Mouse (Mus musculus) CH12F3 (cell line): Measurements from ENCODE around the gene Parp2.
"Not testable (repeated sequence)": the region's sequence is repeated elsewhere in the genome, so short reads cannot be mapped to it uniquely, and the experiment has no call there.

ENCODE experiments used
- in situ Hi-C: fragments of 300-500 bp; cut with MboI; formaldehyde crosslinking; loops from 2 replicates; pipeline ENCODE4 v1.14.3; 2020; ENCODE audit warnings: low sequenced_read_pairs

Parp2 gene

DNA sequence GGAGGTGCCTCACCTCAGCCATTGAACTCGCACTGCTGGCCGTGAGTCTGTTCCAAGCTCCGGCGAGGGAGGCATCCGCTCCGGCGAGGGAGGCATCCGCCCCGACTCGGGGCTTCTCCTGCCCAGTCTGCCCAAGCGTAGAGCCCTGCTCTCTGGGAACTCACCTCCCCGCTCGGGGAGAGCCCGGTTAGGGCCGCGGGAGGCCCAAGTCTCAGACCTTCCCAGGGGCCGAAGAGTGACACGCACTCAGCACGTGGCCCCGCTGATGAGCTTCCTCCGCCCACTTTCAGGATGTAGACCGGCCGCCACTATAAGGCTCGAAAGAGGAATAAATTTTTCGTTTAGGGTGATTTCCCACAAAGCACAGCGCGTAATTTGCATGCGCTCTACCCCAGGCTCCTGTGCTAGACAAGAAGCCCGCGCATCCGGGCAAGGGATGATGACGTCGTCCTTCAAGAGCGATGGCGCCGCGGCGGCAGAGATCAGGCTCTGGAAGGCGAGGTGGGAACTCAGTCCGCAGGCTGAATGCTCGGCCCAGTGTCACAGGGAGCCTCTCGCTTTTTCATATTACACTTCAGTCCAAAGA lies at the start of gene Parp2, which contains the start of gene Ccnb1ip1:
Gene Parp2, plus strand, starts transcription at position 355 of the 586 bp plus-strand sequence.
Gene Ccnb1ip1, minus strand, starts transcription at position 246 of the 586 bp plus-strand sequence.
- in situ Hi-C loops, result no loop called here

DNA sequence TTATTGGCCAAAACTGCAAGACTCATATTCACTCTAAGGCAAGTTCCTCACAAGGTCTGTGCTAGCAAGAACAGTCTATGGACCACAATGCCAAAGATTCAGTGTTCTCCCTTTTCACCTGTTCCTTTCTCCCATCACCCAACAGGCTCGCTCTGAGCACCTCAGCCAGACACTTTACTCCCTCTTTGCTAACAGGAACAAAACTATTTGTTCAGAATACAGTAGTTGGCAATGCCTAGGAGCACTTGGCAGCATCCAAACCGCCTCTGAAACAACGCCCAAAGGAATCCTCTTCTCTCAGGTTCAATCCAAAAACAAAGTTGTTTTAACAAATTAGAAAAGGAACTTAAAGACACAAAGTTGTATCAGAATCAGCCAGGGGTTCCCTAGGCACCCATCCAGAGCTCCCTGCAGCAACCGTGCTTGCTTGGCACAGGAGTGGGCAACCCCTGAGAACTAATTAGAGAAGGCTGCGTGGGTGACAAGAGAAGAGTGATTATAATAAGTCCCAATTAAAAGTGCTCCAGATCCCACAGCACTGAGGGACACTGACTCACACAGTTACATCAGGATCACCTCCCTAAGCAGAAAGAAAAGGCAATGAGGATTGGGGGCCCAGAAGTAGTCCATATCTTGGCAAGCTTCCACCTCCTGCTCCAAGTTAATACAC lies 49.1 kb upstream of the Parp2 start:
- in situ Hi-C loops, result no loop called here

DNA sequence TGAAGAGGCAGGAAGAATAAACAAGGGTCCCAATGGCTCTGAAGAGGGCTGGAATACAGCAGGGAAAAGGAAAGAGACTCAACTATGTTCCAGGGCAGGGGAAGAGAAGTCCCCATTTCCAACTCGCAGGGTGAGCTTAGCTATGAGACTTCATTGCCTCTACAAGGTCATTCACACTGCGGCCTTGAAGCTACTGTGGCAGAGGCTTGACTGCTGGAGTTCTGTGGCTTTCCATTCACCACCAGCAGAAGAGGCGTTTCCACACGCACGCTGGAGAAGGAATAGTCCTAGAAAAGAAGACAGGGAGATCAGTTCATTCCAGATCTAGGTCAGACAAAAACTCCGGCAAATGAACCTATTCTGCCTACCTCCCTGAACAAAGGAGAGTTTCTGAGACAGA lies 41.9 kb upstream of the Parp2 start:
- in situ Hi-C loops, result no loop called here

DNA sequence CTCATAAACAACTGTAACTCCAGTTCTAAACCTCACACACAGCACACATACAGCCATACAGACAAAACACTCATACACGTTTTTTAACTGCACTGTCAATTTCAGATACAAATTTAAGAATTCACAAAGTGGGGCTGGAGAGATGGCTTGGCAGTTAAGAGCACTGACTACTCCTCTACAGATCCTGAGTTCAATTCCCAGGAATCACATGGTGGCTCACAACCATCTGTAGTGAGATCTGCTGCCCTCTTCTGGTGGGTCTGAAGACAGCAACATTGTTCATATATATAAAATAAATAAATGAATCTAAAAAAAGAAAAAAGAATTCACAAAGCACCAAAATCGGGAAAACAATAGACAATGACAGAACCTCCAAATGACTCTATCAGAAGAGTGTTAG lies 36.3 kb upstream of the Parp2 start:
- in situ Hi-C loops, result no loop called here

DNA sequence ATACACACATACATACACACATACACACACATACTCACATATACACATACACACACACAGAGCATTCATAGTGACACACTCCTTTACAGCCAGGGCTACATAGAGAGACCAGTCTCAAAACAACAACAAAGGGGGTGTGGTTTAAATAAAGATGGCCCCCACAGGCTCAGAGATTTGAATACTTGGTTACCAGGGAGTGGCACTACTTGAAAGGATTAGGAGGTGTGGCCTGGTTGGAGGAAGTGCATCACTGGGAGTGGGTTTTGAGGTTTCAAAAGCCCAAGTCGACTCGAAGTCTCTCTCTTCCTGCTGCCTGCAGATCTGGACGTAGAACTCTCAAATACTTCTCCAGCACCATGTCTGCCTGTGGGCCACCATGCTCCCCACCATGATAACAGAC lies 25.5 kb upstream of the Parp2 start:
- in situ Hi-C loops, result no loop called here

DNA sequence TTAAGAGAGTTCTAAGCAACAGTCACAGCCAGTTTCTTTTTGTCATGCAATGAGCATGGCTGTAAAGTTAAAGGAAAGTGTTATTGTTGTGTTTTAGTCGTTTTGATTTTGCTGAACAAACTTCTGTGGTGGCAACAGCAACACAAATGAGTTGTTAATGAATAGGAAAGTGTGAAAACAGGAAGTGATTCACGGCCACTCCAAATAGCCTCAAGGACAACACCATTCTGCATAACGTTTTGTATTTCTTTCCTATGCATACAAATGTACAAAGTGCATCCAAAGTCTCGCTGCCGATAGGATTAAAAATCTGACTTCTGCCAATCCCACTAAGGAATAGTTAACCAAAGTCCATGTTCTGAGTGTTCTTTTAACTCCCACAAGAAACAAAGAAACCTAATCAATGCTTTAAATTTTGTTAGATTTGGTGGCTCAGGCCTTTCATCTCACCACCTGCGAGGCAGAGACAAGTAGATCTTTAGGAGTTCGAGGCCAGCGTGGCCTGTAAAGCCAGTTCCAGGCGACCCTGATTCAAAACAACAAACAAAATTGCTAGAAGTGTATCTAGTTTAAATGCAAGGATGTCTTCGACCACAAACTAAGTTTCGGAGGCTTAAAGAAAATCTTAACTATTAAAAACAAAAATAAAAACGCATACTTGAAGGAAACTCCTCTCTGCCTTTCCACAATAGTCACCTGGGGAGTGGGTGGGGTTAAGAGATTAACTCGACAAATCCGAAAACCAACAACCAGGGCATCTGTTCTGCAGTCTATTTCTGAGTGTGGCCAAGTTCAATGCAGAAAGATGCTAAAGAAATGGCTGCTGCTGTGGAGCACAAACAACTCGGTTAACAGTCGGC lies 23.0 kb upstream of the Parp2 start:
- in situ Hi-C loops, result no loop called here

DNA sequence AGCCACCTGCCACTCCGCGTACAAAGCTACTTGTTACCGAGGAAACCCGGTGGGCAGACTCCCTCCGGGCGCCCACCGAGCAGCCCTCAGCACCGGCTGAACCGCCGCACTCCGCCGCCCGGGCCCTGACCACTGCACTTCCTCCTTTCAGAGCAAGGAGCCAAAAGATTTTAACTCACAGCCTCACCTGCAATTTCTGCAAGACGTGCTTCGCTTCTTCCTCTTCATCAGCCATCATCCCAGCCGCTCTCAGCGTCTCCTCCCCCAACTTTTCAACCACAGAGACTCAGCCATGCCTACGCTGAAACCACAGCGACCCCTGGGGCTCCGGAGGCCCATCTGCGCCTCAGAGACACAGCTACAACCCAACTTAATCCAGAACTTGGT lies 22.4 kb upstream of the Parp2 start, which contains the start of gene Ttc5:
Gene Ttc5, minus strand, starts transcription at position 269 of the 387 bp plus-strand sequence.
- in situ Hi-C loops, result no loop called here

DNA sequence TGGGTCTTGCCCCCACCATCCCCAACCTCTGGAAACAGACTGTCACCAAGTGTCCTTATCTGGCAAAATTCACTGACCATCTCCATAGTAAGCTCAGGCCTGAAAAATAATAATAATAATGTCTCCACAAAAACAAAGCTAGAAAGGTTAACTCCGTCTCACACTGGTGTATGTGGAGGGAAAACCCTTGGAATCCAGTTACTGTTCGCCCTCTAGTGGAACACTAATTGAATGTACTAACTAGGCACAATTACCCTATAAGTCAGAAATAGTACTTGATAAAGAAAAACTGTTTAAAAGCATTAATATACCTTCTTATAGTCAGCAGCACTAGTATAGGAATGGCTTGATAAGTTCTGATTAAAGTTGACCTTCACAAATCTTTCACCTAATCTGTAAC lies 19.5 kb upstream of the Parp2 start:
- in situ Hi-C loops, result no loop called here

DNA sequence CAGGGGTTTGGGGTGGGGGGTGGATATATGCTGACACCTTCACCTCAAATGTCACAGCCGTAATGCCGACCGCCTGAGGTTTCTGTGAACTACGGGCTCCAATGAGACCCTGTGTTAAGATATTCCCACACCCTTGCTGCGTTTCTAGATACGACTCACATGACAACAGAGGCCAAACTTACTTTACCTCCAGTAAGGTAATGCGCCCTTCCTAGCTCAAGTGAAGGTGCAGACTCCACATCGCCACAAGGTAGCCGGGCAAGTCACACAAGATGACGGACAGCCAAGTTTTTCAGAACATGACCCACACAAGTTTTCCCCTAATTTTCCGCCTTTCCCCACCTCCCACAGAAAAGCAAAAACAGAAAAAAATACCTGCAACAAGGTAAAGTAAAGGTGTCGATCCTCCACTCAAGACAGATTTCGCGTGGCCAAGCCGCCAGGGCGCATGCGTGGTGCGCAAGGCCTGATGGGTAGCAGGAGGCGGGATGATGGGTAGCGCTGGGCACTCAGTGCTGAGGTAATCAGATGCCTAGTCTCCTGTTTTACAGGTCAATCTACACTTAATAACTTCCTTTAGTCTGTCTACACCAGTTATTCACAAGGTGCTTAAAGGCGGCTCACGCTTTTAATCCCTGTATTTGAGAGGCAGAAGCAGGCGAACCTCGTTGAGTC lies 12.2 kb upstream of the Parp2 start:
- in situ Hi-C loops, result no loop called here

DNA sequence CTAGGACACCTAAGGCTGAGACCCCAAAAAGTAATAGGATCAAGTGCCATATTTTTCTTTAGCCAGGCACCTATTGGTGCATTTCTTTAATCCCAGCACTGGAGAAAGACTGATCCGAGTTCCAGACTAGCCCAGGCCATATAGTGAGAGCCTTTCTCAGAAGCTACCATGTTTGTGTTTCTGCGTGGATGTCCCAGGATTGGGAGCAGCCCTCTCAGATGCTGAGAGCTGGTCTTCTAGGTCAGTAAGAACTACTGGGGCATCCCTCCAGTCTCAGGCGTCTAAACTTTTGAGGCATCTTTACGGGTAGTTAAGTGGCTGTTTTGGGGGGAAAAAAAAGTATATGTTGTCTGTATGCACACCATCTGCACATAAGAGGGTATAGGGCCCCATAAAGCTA lies 11.7 kb upstream of the Parp2 start:
- in situ Hi-C loops, result no loop called here

DNA sequence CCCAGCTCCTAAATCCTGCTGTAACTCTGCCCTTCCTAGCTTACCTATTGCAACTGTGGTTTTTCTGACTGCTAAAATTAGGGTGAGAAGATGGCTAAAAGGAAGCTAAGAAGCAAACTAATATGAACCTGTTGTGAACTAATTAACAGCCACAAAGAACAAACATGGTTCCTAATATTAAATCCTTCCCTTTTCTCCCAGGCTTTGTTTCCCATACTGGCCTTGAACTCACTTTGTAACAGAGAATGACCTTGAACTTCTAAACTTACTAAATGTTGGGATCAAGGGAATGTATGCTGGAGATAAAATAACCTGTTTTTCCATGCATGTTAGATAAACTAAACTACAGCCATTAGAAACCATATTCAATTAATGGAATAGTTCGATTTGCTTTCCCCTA lies 11.2 kb upstream of the Parp2 start:
- in situ Hi-C loops, result no loop called here

DNA sequence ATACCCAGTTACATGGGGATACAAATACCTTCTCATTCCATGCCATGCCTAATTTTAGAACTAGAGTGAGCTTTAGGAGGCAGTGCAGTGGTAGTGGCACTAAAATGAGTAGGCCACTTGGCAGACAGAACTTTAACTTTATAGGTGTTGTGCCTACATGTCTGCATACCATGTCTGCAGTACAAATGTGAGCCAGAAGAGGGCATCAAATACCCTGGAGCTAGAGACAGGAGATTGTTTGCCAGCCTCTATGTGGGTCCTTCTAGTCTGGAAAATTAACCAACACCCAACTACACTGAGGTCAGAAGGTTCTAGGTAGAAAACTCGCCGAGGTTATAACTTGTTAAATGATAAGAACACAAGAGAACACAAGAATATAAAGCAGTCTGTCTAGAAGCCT lies 9.1 kb upstream of the Parp2 start:
- in situ Hi-C loops, result no loop called here

DNA sequence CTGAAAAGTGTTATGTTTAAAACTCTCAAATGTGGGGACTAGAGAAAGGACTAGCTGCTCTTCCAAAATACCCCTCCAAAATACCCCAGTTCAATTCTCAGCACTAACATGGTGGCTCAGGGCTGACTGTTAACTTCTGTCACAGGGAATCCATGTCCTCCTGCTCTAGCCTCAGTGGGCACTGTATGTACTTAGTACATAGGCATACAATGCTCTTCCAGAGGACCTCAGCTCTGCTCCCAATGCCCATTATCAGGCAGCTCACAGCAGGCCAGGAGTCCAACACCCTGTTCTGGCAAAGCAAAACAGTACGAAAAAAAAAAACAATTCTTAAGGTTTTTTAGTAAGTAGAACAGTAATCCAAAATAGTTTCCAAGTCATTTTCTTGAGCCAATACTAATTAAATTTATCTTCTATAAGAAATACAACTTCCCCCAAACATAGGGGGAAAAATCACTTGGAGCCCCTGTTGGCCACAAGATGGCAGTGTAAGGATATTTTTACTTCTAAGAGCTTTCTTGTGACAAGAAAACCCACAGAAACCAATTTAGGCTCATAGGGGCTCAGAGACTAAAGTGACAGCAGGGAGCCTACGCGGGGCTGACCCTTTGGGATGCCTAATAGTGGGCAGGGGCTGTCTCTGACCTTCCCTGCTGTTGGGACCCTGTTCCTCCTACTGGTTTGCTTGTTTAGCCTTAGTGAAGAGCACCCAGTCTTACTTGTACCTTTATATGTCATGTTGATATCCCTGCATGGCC lies 8.0 kb upstream of the Parp2 start:
- in situ Hi-C loops, result loop anchor here (5.0 kb wide), 1 partner anchor 268 kb away; no protein-coding TSS in a partner anchor

DNA sequence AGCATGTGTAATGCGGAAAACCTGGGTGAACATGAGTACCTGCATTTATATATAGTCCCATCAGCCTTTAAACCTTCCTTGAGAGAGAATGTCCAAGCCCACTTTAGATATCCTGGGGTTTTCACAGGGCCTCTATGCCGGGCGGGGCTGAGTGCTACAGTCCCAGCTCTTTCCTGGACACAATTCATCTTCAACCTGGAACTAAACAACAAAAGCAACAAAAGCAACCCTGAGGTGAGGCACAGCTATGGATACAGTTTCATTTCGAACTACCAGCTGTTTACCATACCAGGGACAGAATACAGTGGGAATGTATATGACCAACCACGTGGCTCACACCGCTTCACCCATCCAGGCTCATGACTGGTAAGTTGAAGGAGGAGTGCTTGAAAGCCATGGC lies 5.2 kb upstream of the Parp2 start:
- in situ Hi-C loops, result loop anchor here (5.0 kb wide), 1 partner anchor 265 kb away; no protein-coding TSS in a partner anchor

DNA sequence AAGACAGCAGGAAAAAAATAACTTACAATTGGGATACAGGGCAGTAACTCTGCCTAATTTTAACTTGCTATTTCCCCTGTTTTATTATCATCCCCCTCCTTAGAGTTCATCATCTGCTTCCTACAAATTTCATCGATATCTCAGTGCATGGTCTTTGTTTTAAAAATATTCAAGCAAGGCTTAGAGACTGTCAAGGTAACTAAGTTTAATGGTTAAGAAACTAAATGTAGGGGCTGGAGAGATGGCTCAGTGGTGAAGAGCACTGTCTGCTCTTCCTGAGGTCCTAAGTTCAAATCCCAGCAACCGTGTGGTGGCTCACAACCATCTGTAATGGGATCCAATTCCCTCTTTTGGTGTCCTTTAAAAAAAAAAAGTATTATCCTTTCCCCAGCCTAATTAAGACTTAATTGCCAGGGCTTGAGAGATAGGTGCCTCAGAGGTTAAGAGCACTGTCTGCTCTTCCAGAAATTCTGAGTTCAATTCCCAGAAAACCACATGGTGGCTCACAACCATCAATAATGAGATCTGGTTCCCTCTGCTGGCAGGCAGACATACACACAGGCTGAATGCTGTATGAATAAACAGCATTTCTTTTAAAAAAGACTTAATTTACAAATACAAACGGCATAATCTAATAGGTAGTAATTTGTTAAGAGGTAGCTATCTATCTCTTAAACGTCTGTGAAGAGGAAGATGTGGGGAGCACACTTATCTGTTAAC lies 4.6 kb upstream of the Parp2 start:
- in situ Hi-C loops, result loop anchor here (5.0 kb wide), 1 partner anchor 264 kb away; no protein-coding TSS in a partner anchor

DNA sequence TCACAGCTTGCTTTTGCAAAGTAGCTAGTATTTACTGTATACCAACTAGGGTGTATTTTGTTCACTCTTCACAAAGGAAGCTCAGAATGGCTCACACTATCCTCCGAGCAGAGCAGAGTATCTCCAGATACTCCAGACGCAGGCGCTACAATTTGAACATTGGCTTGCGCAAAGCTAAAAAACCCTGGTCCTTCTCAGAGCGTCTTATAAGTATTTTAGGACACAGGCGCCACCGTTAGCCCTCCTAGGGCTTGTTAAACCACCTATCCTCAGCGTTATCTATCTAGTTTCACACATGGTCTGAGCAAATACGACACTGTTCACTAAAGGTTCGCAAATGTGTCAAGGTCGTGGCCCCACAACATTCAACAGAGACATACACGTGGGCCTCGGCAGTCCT lies 3.0 kb upstream of the Parp2 start:
- in situ Hi-C loops, result loop anchor here (5.0 kb wide), 1 partner anchor 263 kb away; no protein-coding TSS in a partner anchor

DNA sequence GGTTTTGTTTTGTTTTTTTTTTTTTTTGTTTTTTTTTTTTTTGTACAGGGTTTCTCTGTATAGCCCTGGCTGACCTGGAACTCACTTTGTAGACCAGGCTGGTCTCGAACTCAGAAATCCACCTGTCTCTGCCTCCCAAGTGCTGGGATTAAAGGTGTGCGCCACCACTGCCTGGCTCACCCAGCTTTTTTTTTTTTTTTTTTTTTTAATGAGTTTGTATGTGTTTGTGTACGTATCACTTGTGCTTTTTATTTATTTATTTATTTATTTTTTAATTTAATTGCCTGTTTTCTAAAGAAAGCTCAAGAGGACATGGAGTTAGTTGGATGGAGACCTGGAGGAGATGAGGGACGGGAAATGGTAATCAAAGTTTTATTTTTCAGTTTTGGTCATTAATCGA lies 1.2 kb upstream of the Parp2 start:
- in situ Hi-C loops, result not testable (repeated sequence)

DNA sequence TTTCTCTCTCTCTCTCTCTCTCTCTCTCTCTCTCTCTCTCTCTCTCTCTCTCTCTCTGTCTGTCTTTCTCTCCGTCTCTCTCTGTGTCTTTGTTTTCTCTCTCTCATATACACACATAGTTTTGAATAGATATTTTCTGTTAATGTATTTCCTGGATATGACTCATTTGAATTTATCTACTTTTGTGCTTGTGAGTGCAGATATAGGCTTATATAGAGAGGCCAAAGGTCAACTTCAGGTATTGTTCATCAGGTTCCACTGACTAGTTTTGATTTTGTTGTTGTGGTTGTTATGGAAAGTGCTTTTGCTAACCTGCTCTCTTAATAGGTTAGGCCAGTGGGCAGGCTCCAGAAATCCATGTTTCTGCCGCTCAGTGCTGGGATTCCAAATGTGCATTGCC lies 5.4 kb downstream of the Parp2 start:
- in situ Hi-C loops, result no loop called here

DNA sequence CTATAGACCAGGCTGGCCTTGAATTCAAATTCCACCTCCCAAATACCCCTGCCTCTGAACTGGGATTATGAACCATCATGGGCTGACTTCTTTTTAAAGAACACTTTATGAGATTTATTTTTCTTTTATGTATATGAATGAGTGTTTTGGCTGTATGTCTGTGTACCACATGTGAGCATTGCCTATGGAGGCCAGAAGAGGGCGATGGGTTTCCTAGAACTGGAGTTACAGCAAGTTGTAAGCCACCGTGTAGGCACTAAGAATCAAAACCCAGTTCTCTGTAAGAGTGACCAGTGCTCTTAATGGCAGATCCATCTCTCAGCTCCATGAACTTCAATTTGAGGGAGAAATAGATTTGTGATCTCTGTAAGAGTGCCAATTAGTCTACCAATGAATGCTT lies 15.6 kb downstream of the Parp2 start:
- in situ Hi-C loops, result no loop called here

DNA sequence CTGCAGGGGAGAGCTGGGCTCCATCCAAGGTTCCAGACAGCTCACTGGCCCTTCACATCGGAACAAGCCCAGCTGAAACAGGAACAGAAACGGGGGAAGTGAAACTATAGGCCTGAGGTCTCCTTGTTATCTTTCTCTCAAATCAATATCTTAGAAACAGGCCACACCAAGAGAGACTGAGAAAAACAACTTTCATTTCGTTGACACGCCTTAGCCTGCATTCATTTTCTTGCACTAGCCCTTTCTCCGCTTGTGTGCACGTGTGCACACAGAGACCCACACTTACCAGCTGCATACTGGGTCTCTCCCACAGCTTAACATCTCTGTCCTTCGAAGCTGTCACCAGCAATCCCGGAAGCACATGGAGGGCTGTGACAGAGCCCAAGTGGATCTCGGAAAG lies 16.6 kb downstream of the Parp2 start:
- in situ Hi-C loops, result no loop called here
